Mouse (Mus musculus): Measurements from ENCODE around the gene Gm13212.
"Not testable (repeated sequence)": the region's sequence is repeated elsewhere in the genome, so short reads cannot be mapped to it uniquely, and the experiment has no call there.

Gm13212 gene

DNA sequence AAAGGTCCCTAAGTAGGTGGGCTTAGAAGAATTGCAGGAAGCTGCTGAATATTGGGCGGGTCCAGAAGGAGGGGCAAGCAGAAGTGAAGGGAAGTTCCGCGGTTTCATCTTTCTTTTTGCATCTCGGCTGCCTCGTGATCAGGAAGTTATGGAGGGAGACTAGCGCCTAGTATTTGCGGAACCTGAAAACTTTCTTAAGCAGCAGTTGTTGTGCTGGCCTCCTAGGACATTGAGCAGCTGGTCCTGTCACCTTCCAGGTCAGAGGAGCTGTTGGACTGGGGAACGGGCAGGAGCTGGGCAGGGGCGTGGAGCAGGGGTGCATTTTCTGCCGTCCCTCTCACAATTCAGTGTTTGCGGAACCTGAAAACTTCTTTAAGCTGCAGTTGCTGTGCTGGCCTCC lies at the start of gene Gm13212:
Gene Gm13212, plus strand, starts transcription at position 89 of the 400 bp plus-strand sequence.
- not testable (repeated sequence) for DNase-seq (ENCODE audit: extremely low spot score, low spot score)

DNA sequence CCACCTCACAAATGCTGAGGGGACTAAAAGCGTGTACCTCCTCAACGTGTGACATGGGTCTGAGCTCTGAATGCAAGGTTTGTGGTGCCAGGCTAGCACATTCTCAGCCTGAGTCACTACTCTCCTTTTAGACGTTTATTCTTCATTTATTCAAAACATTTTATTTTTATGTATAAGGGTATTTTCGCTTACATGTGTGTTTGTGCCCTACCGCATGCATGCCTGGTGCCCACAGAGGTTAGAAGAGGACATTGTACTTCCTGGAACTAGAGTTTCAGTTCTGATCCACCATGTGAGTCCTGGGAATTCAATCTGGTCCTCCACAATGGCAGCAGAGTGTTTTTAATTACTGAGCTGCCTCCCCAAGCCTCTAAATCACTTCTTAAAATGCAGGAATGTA lies 41.1 kb upstream of the Gm13212 start:
- not testable (repeated sequence) for DNase-seq (ENCODE audit: extremely low spot score, low spot score)

DNA sequence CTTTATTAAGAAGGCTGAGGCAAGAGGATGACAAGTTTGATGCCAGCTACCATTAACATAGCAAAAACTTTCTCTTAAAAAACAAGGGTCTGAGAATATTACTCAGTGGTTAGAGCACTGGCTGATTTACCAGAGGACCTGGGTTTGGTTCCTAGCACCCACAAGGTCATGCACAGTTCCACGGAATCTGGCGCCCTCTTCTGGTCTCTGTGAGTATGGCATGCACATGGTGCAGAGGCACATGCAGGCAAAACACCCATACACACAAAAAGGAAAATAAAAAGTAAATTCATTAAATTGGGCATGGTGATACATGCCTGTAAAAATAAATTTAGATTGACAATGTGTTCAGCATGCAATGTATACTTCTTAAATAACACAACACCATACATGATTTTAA lies 39.9 kb upstream of the Gm13212 start:
- DNase-seq (ENCODE audit: extremely low spot score, low spot score) = not testable (repeated sequence)

DNA sequence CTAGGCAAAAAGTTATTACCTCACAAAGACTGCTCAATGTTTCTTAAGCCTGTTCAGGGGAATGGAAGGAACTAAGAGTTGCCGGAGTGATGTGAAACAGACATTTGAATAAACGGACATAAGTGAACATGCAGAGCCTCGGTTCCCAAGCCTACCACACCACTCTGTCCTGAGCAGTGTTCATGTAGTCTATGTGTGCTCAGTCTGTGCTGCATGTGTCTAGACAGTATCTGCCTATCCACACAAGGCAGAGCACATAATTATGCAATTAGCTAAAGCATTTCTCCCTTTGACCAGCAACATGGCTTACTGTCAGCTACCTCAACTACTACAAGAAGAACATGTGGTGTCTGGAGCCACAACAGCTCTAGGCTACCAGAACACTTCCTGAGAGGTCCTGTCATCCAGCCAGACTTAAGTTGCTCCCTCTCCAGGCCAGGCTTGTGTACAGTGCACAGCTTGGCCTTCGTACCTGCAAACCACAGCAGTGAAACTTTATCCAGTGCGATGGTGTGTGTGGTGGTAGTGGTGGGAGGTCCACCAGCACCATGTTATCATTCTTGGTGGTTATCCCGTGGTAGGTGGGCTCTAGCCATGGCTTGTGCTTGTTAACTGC lies 39.1 kb upstream of the Gm13212 start:
- not testable (repeated sequence) for DNase-seq (ENCODE audit: extremely low spot score, low spot score)

DNA sequence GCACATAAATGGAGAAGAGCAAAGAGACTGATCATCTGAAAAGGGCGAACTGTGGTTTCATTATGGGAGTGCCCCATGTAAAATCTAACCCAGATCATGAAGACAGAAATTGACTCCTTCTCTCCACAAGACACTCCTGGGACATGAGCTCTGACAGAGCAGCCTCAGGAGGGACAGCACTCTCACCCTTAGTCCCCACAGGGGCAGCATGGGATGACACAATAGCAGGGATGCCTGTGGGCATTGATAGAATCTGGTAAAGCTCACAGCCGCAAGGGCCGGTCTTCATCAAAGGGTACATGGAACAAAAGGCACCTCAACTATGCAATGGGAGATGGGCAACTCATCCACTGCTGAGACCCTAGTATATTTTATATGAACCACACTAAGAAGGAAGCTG lies 38.5 kb upstream of the Gm13212 start:
- not testable (repeated sequence) for DNase-seq (ENCODE audit: extremely low spot score, low spot score)

DNA sequence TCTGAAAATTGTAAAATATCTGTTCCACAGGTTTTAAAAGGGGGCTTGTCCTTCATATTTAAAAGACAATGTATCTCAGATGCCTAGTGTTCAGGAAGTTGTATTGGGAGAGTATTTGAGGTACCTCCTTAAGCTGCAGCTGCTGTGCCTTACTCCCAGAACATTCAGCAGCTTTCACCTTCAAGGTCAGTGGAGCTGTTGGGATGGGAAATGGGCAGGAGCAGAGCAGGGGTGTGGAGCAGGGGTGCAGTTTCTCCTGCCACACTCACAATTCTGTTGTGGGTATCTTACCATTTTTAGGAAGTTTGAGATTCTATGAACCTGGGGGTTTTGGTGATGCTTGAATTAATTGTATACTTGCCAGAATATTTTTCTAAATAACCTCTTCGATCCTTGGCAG lies 28.3 kb upstream of the Gm13212 start:
- DNase-seq (ENCODE audit: extremely low spot score, low spot score) = no peak

DNA sequence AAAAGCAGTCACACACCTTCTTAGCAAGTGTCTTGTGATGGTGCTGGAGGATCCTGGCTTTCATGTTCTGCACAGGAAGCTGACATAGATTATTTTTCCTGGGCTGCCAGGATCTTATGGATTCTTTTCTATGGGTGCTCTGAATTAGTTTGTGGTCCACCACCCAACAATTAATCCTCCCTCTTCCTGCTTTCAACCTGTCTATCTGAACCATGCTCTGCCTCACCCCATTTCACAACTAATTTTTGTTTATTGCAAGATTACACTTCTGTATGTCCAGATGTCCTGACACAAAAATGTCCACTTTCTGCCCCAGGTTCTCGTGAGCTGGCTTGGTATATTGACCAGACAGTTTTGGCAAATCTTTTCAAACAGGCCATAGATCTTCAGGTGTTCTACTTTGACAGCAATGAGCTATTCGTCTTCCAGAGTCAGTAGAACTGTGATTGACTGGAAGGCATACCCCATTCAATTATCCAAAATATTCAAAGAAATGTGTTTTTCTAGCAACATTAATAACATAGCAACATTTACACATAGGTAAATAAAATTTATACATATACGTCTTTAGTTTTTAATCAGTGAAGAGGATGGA lies 25.4 kb upstream of the Gm13212 start:
- no peak for DNase-seq (ENCODE audit: extremely low spot score, low spot score)

DNA sequence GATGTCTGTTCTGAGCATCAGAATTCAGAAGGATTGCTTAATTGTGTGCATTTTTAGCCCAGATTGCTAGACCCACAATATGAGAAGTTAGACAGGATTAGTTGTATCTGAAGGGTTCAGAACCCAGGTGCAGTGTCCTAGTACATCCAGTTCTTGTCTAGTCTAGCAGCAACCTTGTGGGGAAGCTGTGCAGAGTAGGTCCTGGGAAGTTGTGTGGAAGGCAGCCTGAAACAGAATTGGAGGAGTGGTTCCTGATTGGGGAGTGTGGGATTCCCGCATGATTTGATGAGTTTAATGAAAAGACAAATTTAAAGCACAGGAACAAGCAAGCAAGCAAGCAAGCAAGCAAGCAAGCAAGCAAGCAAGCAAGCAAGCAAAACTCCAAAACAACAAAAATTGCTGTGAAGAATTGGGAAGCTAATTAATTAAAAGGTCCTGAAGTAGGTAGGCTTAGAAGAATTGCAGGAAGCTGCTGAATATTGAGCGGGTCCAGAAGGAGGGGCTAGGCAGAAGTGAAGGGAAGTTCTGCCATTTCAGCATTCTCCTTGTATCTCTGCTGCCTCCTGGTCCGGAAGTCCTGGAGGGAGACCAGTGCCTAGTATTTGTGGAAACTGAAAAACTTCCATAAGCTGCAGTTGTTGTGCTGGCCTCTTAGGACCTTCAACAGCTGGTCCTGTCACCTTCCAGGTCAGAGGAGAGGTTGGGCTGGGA lies 20.7 kb upstream of the Gm13212 start:
- no peak for DNase-seq (ENCODE audit: extremely low spot score, low spot score)

DNA sequence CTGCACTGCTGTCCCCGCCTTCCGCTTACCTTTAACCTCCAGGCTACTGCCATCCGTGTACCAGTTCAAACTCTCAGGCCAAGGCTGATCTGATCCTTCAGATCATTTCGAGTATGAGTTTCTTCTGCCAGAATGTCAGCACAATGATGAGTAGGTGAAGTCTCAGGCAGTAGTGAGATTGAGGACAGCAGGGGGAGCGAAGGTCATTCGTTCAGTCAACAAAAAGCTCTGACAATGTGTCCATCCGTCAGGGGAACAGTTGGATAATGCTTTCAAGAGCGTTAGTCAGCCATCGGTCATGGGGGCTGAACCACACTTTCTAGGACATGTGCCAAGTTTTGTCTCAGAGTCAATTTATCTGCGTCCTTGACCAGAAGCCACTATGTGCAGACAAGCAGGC lies 14.5 kb upstream of the Gm13212 start:
- DNase-seq (ENCODE audit: extremely low spot score, low spot score) = not testable (repeated sequence)

DNA sequence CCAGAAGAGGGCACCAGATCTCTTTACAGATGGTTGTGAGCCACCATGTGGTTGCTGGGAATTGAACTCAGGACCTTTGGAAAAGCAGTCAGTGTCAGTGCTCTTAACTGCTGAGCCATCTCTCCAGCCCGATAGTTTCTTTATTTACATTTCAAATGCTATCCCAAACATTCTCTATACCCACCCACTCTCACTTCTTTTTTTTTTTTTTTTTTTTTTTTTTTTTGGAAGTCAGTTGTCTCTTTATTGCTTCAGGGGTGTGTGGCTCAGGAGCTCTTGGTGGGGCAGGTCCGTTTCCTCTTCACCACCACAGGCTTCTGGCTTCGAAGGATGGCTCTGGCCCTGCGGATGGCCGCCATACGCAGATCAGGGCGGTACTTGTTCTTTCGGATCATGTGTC lies 8.3 kb upstream of the Gm13212 start:
- DNase-seq (ENCODE audit: extremely low spot score, low spot score) = not testable (repeated sequence)

DNA sequence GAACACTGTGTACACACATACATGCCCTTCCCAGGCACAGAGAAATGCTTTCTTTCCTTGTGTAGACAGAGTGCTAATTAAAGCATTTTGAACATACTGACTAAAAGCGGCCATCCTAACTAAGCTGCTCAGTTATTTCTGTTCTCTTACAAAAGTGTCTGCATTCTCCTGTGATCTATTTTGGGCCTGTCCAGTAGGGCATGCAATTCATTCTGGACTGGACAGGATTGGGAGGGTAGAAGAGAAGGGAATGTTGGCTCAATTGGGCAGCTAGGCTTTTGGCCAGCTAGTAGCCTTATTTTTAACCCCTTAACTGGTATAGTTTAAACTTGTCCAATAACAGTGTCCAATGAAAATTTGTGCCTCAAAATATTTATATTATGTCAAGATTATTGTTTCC lies 4.6 kb upstream of the Gm13212 start:
- DNase-seq (ENCODE audit: extremely low spot score, low spot score) = not testable (repeated sequence)

DNA sequence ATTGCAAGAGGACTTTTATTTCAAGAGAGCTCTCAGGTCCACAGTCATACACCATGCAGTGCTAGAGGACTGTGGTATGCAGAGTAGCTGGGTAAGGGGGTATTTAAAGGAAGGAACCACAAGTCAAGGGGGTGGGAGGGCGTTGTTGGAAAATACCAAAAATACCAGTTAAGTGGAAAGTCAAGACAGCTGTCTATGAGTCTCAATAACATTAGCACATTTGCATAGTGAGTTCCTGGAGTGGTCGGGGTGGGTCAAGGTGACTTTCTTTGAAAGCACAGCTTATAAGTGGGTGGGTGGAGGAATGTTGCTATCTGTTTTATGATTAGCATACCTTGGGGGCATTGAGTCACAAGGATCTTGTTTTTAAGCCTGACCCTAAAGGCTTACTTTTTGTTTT lies 1.1 kb downstream of the Gm13212 start:
- DNase-seq (ENCODE audit: extremely low spot score, low spot score) = not testable (repeated sequence)

DNA sequence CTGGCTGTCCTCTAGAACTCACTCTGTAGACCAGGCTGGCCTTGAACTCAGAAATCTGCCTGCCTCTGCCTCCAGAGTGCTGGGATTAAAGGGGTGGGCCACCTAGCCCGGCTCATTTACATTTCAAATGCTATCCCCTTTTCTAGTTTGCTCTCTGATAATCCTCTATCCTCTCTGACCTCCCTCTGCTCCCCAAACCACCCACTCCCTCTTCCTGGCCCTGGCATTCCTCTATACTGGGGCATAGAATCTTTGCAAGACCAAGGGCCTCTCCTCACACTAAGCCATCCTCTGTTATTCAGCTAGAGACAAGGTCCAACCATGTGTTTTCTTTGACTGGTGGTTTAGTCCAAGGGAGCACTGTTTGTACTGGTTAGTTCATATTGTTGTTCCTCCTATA lies 9.2 kb downstream of the Gm13212 start:
- DNase-seq (ENCODE audit: extremely low spot score, low spot score) = not testable (repeated sequence)

DNA sequence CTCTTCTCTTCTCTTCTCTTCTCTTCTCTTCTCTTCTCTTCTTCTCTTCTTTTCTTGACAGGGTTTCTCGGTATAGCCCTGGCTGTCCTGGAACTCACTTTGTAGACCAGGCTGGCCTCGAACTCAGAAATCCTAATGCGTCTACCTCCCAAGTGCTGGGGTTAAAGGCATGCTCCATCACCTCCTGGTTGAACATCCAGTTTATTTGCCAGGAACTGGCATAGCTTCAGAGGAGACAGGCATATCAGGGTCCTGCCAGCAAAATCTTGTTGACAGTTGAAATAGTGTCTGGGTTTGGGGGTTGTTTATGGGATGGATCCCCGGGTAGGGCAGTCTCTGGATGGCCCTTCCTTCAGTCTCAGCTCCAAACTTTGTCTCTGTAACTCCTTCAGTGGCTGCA lies 9.8 kb downstream of the Gm13212 start:
- DNase-seq (ENCODE audit: extremely low spot score, low spot score) = not testable (repeated sequence)

DNA sequence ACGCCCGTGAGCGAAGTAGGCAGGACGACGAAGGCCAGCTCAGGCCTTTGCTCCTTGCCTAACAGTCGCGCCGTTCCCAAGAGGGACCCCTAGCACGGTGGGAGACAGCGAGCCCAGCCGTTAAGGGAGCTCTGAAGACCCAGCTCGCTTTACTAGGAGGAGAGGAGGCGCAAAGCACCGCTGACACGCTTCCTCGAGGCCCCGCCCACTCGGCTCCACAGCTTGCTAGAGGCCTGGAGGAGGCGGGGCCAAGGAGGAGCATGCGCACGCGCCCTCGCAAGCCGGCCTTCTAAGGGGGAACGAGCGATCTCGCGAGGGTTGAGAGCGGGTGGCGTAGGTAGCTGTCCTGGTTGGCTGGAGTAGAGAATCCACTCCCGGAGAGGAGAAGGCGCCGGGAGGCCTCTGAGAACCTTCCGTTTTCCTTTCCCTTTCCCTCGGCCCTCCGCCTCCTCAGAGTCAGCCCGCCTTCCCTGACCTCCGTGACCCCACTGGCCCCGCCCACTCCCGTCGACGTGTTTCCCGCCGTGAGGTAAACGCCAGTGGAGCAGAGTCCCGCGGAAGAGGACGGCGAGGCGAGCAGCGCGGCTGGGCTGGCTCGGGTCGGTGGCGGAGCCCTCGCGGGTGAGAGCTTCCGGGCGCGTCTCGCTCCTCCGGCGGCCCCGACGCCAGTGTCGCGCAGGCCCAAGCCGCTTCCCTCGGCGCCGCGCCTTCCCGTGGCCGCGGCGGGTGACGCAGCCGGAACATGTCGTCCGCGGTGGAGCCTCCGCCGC lies 55.6 kb downstream of the Gm13212 start:
- peak; percentile 12 for DNase-seq (ENCODE audit: extremely low spot score, low spot score)

DNA sequence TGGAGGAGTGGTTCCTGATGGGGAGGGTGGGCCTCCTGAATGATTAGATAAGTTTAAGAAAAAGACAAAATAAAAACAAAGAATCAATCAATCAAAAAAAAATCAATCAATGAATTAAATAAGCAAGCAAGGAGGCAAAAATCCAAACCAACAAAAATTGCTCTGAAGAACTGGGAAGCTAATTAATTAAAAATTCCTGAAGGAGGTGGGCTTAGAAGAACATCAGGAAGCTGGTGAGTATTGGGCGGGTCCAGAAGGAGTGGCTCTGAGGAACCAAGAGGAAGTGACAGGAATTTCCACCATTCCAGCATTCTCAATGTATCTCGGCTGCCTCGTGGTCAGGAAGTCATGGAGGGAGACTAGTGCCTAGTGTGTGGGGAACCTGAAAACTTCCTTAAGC lies 85.4 kb downstream of the Gm13212 start, which contains the start of gene Zfp980:
Gene Zfp980, plus strand, starts transcription at position 301 of the 400 bp plus-strand sequence.
- DNase-seq (ENCODE audit: extremely low spot score, low spot score) = not testable (repeated sequence)

DNA sequence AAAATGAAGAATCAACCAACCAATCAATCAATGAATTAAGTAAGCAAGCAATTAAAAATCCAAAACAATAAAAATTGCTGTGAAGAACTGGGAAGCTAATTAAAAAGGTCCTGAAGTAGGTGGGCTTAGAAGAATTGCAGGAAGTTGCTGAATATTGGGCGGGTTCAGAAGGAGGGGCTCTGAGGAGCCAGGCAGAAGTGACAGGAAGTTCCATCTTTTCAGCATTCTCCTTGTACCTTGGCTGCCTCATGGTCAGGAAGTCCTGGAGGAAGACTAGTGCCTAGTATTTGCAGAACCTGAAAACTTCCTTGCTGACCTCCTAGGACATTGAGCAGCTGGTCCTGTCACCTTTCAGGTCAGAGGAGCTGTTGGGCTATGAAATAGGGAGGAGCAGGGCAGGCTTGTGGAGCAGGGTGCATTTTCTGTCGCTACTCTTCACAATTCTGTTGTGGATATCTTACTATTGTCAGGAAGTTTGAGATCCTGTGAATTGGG lies 89.4 kb downstream of the Gm13212 start:
- DNase-seq (ENCODE audit: extremely low spot score, low spot score) = not testable (repeated sequence)

Measured in neural tube, embryonic 10.5 days (tissue).